Mouse (Mus musculus) liver, embryonic 11.5 days (tissue): ENCODE measurements around the gene Hapln2. TPM values are rescaled to one million over a fixed set of nuclear protein-coding genes. Genes with fewer than 3 reads are reported as not detected.

Experiments used
- ATAC-seq: fragments of 200-750 bp; cut with Nextera tagmentation; replicated peaks from 2 replicates; pipeline ENCODE4 v1.8.0; 2017; ENCODE audit warnings: moderate number of reproducible peaks, mild to moderate bottlenecking, moderate TSS enrichment, moderate library complexity; ENCODE audit not compliant: low FRiP score
- DNase-seq: peaks from one replicate; pipeline ENCODE4 v3.0.0-alpha.2; 2017; ENCODE audit warnings: low spot score
- H3K27ac ChIP-seq: fragments of 300-500 bp; sonication (generic); 2 replicates; pipeline ENCODE4 v1.5.1; 2014; ENCODE audit warnings: mild to moderate bottlenecking, low read depth, low read length, control low read depth
- H3K27me3 ChIP-seq: fragments of 300-500 bp; sonication (generic); replicated peaks from 2 replicates; pipeline ENCODE4 v1.6.1; 2014; ENCODE audit warnings: low read length, mixed read lengths; ENCODE audit not compliant: control insufficient read depth, insufficient read depth
- H3K36me3 ChIP-seq: fragments of 300-500 bp; sonication (generic); 2 replicates; pipeline ENCODE4 v1.6.1; 2014; ENCODE audit warnings: mild to moderate bottlenecking, low read length, moderate library complexity, mixed read lengths; ENCODE audit not compliant: control insufficient read depth, insufficient read depth
- H3K4me1 ChIP-seq: fragments of 300-500 bp; sonication (generic); replicated peaks from 2 replicates; pipeline ENCODE4 v1.6.1; 2014; ENCODE audit warnings: low read length, mixed read lengths; ENCODE audit not compliant: control insufficient read depth, insufficient read depth
- H3K4me2 ChIP-seq: fragments of 300-500 bp; sonication (generic); 2 replicates; pipeline ENCODE4 v1.6.1; 2014; ENCODE audit warnings: mild to moderate bottlenecking, control low read depth, moderate library complexity
- H3K4me3 ChIP-seq: fragments of 300-500 bp; sonication (generic); 2 replicates; pipeline ENCODE4 v1.5.1; 2014; ENCODE audit warnings: low read depth, low read length, control low read depth
- H3K9ac ChIP-seq: fragments of 300-500 bp; sonication (generic); 2 replicates; pipeline ENCODE4 v1.6.1; 2014; ENCODE audit warnings: low read depth, low read length, control low read depth
- H3K9me3 ChIP-seq: fragments of 300-500 bp; sonication (generic); 2 replicates; pipeline ENCODE4 v1.6.1; 2016; ENCODE audit warnings: low read length, inconsistent platforms, mixed read lengths; ENCODE audit not compliant: control insufficient read depth
- WGBS: fragments of 180-500 bp; shearing (Covaris S2); extraction: QIAGEN DNeasy Blood & Tissue Kit; methylation state at CpG from one replicate; pipeline ENCODE4 v1.1.7; 2014; 5-methylcytosine and 5-hydroxymethylcytosine counted together
- polyA plus RNA-seq: library from polyadenylated mRNA; unstranded; fragments of >200 nt; fragmentation: Nextera tagmentation; extraction: Ambion mirVana; gene quantifications from 2 replicates; pipeline ENCODE4 v1.2.1, GENCODE M21; 2014

Gene Hapln2
- polyA plus RNA-seq, 1 experiment from 2014 or later: not detected

- ATAC-seq (no peak), DNase-seq (no peak)
- H3K4me2 ChIP-seq: no peak overlapping the region
- H3K36me3 ChIP-seq: no peaks in the 10 kb centered on the region
- H3K4me1 ChIP-seq: peaks cover 26% of the 10 kb centered on the region
- H3K27me3 ChIP-seq: peaks cover 6% of the 10 kb centered on the region; the same call in 1 of the 2 replicates
- H3K9me3 ChIP-seq: no peaks in the 10 kb centered on the region
- no peak overlapping the region for H3K9ac ChIP-seq
- no peak overlapping the region for H3K4me3 ChIP-seq
- WGBS: 48% methylated on average over 3 of the region's 3 CpGs
- H3K27ac ChIP-seq: no peak overlapping the region
These were observed 47.3 kb downstream of the Hapln2 start for GRCm38 (mm10) chr3:87980085-87980484.

- no peak overlapping the region for H3K27ac ChIP-seq
- DNase-seq (no peak), ATAC-seq (no peak)
- H3K4me2 ChIP-seq: no peak overlapping the region
- H3K4me3 ChIP-seq: no peak overlapping the region
- H3K36me3 ChIP-seq: no peaks in the 10 kb centered on the region
- 86% methylated on average over 5 of the region's 5 CpGs for WGBS
- H3K4me1 ChIP-seq: peaks cover 26% of the 10 kb centered on the region
- peaks cover 6% of the 10 kb centered on the region; the same call in 1 of the 2 replicates for H3K27me3 ChIP-seq
- H3K9ac ChIP-seq: no peak overlapping the region
- no peaks in the 10 kb centered on the region for H3K9me3 ChIP-seq
These were observed 47.9 kb downstream of the Hapln2 start for GRCm38 (mm10) chr3:87979493-87979892.

GRCm38 (mm10) chr3:87974381-87974987 is 52.9 kb downstream of the Hapln2 start:
- no peak for ATAC-seq
- H3K36me3 ChIP-seq: no peaks in the 10 kb centered on the region
- DNase-seq: no peak
- no peak overlapping the region for H3K27ac ChIP-seq
- 46% methylated on average over 12 of the region's 12 CpGs for WGBS
- no peak overlapping the region for H3K9ac ChIP-seq
- H3K4me2 ChIP-seq: no peak overlapping the region; the same call in 1 of the 2 replicates
- H3K9me3 ChIP-seq: no peaks in the 10 kb centered on the region
- no peak overlapping the region for H3K4me3 ChIP-seq
- H3K4me1 ChIP-seq: peaks cover 25% of the 10 kb centered on the region
- peaks cover 42% of the 10 kb centered on the region for H3K27me3 ChIP-seq

GRCm38 (mm10) chr3:87973593-87974380 is 53.6 kb downstream of the Hapln2 start:
- Histone ChIP-seq H3K9ac (no peak overlapping the region), H3K4me2 (peak overlapping the region; percentile 77), H3K4me1 (peaks cover 25% of the 10 kb centered on the region), H3K27me3 (peaks cover 42% of the 10 kb centered on the region), H3K36me3 (no peaks in the 10 kb centered on the region), H3K4me3 (no peak overlapping the region), H3K27ac (no peak overlapping the region), H3K9me3 (no peaks in the 10 kb centered on the region)
- WGBS: 53% methylated on average over 14 of the region's 14 CpGs
- no peak for DNase-seq
- no peak for ATAC-seq

GRCm38 (mm10) chr3:87972776-87973175 is 54.6 kb downstream of the Hapln2 start:
- H3K9ac ChIP-seq: peak overlapping the region; percentile 20; the same call in 1 of the 2 replicates
- WGBS: 40% methylated on average over 5 of the region's 5 CpGs
- H3K9me3 ChIP-seq: no peaks in the 10 kb centered on the region
- peaks cover 42% of the 10 kb centered on the region for H3K27me3 ChIP-seq
- H3K36me3 ChIP-seq: no peaks in the 10 kb centered on the region
- H3K4me3 ChIP-seq: peak overlapping the region; percentile 55
- peak overlapping the region; percentile 77 for H3K4me2 ChIP-seq
- peaks cover 25% of the 10 kb centered on the region for H3K4me1 ChIP-seq
- no peak overlapping the region for H3K27ac ChIP-seq
- no peak for DNase-seq
- no peak for ATAC-seq

- H3K9me3 ChIP-seq: no peaks in the 10 kb centered on the region
- H3K4me3 ChIP-seq: peak overlapping the region; percentile 55
- H3K4me2 ChIP-seq: peak overlapping the region; percentile 77
- peaks cover 42% of the 10 kb centered on the region for H3K27me3 ChIP-seq
- ATAC-seq: no peak
- WGBS: 29% methylated on average over 8 of the region's 8 CpGs
- peaks cover 25% of the 10 kb centered on the region for H3K4me1 ChIP-seq
- DNase-seq: no peak
- H3K9ac ChIP-seq: 0 out of 2 replicates have a peak overlapping the region, but pooled peaks have one; percentile 20
- H3K27ac ChIP-seq: no peak overlapping the region
- H3K36me3 ChIP-seq: no peaks in the 10 kb centered on the region
These were observed 55.1 kb downstream of the Hapln2 start for GRCm38 (mm10) chr3:87972203-87972664.

Other genes starting within 250 kb of the Hapln2 start
- gene Ntrk1, start 232.4 kb downstream of the Hapln2 start, polyA plus RNA-seq: 0.62 and 1.1 TPM in 2 replicates
- gene Insrr, start 230.6 kb downstream of the Hapln2 start, polyA plus RNA-seq: 0.05 and 0.06 TPM in 2 replicates
- 15.5 and 18.4 TPM in 2 replicates for gene Pear1, start 203.3 kb downstream of the Hapln2 start, polyA plus RNA-seq
- 0.13 and 0.15 TPM in 2 replicates for gene Sh2d2a, start 180.8 kb downstream of the Hapln2 start, polyA plus RNA-seq
- 15.4 and 15.6 TPM in 2 replicates for gene Prcc, start 142.0 kb downstream of the Hapln2 start, polyA plus RNA-seq
- 520 and 526 TPM in 2 replicates for gene Hdgf, start 121.3 kb downstream of the Hapln2 start, polyA plus RNA-seq
- gene Mrpl24, start 108.1 kb downstream of the Hapln2 start, polyA plus RNA-seq: 95.7 and 97.5 TPM in 2 replicates
- 66.9 and 68.1 TPM in 2 replicates for gene Isg20l2, start 97.3 kb downstream of the Hapln2 start, polyA plus RNA-seq
- 17.5 and 18.8 TPM in 2 replicates for gene Rrnad1, start 96.9 kb downstream of the Hapln2 start, polyA plus RNA-seq
- 24.9 and 29.9 TPM in 2 replicates for gene Crabp2, start 78.9 kb downstream of the Hapln2 start, polyA plus RNA-seq
- gene Nes, start 56.5 kb downstream of the Hapln2 start, polyA plus RNA-seq: 4.9 and 5.8 TPM in 2 replicates
- gene Bcan, start 27.4 kb downstream of the Hapln2 start, polyA plus RNA-seq: 0.08 TPM in 1 of 2 replicates, not detected in the other
- 60.6 and 60.7 TPM in 2 replicates for gene Gpatch4, start 15.5 kb upstream of the Hapln2 start, polyA plus RNA-seq
- gene Naxe, start 30.9 kb upstream of the Hapln2 start, polyA plus RNA-seq: 98.7 and 106 TPM in 2 replicates
- gene Ttc24, start 50.7 kb upstream of the Hapln2 start, polyA plus RNA-seq: not detected in 2 replicates
- gene Iqgap3, start 54.4 kb upstream of the Hapln2 start, polyA plus RNA-seq: 16.8 and 19.1 TPM in 2 replicates
- 27.6 and 28.0 TPM in 2 replicates for gene Mef2d, start 114.8 kb upstream of the Hapln2 start, polyA plus RNA-seq
- gene Rhbg, start 227.1 kb upstream of the Hapln2 start, polyA plus RNA-seq: 16.3 and 19.5 TPM in 2 replicates